Mouse (Mus musculus): Measurements from ENCODE around the gene Aurka. TPM values are rescaled to one million over a fixed set of nuclear protein-coding genes. Genes with fewer than 3 reads are reported as not detected.
A peak's percentile ranks its signal among the peaks of the same experiment; 100 is the strongest.

Aurka gene
- 10 to 100 TPM; 12.2 to 12.8 TPM for total RNA-seq (2021)
- long read RNA-seq, experiment 1, transcript Aurka-203 (9 exons, 1,862 nt) = major isoform, 21 of 30 reads
- long read RNA-seq, experiment 1, partial matches to known transcripts = 2 of 30 reads
- long read RNA-seq, experiment 1, other reads (novel, unspliced or antisense) = 5 of 30 reads
- long read RNA-seq, experiment 2, transcript Aurka-203 (9 exons, 1,862 nt) = major isoform, 21 of 27 reads
- long read RNA-seq, experiment 2, partial matches to known transcripts = 1 of 27 reads
- long read RNA-seq, experiment 2, other reads (novel, unspliced or antisense) = 2 of 27 reads

DNA sequence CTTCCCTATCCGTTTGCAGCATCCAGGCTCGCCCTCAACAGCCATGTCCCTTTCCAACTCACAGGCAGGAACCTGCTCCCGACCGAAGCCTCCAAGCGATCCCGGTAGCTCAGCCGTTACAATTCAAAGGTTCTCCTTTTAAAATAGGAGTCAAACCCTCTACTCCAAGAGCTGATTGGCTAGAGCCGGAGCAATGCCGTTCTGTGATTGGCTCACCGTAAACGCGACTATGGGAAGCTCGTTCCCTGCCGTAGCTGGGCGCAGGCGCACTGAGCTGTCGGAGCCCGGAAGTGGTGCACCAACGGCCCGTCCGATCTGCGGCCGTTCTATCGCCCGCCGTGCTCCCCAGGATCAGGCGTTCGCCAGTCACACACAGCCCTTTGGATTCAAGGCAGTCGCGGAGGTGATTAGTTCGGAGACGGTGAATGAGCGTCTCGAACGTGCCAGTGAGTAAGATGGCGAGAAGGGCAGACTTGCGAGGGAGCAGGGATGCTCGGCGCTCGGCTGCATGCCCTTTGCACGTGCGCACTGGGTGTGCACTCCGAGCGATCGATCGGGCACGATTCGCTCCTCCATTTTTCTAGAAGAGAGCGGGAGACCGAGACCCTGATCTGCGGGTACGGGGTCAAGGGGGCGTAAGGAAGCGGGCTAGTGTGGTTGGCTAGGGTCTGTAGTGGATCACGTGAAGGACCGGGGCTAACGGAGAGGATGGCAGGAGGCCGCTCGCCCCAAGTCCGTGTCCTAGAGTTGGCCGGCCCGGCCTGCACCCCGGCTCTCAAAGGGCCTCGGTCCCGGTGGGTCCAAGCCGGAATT, at the start of gene Aurka, which contains the start of gene Cstf1:
Gene Aurka, minus strand, starts transcription at position 125 of the 813 bp plus-strand sequence.
Gene Cstf1, plus strand, starts transcription at position 271 of the 813 bp plus-strand sequence.
- DNase-seq (ENCODE audit: low spot score in 2 of 2) = peak; percentile 78 to 95

- DNase-seq (ENCODE audit: low spot score in 2 of 2) = no peak
Measured at GRCm38 (mm10) chr2:172418208-172418607, 47.9 kb upstream of the Aurka start.

- no peak for DNase-seq (ENCODE audit: low spot score in 2 of 2)
Measured at GRCm38 (mm10) chr2:172416876-172417275, 46.5 kb upstream of the Aurka start.

GRCm38 (mm10) chr2:172416218-172416617, 45.9 kb upstream of the Aurka start:
- DNase-seq (ENCODE audit: low spot score in 2 of 2) = no peak

- no peak for DNase-seq (ENCODE audit: low spot score in 2 of 2)
Measured at GRCm38 (mm10) chr2:172413894-172414293, 43.6 kb upstream of the Aurka start.

- DNase-seq (ENCODE audit: low spot score in 2 of 2) = no peak
Measured at GRCm38 (mm10) chr2:172413273-172413672, 42.9 kb upstream of the Aurka start.

- peak in 1 of 2 experiments; percentile 39 for DNase-seq (ENCODE audit: low spot score in 2 of 2)
Measured at GRCm38 (mm10) chr2:172412454-172412853, 42.1 kb upstream of the Aurka start.

- peak in 1 of 2 experiments; percentile 26 for DNase-seq (ENCODE audit: low spot score in 2 of 2)
Measured at GRCm38 (mm10) chr2:172411091-172411490, 40.8 kb upstream of the Aurka start.

GRCm38 (mm10) chr2:172410686-172411085, 40.4 kb upstream of the Aurka start:
- DNase-seq (ENCODE audit: low spot score in 2 of 2) = no peak

DNA sequence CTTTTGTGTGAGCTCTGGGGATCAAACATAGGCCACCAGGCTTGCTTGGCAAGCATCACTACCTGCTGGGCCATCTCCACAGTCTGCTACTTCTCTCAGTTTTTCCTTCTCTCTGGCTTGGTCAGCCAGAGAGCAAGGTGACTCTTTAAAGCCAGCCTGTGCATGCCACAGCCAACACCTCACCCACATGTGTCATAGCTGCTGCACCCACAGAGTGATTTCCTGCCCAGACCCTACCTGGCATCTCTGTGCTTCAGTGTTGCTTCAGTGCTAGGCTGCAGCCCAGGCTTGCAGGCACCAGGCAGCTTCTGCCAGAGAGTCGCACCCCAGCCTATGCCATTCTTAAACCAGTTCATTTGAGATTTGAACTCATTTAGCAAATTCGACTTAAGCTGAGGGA, 37.2 kb upstream of the Aurka start:
- no peak for DNase-seq (ENCODE audit: low spot score in 2 of 2)

- DNase-seq (ENCODE audit: low spot score in 2 of 2) = no peak
Measured at GRCm38 (mm10) chr2:172406173-172406572, 35.8 kb upstream of the Aurka start.

DNA sequence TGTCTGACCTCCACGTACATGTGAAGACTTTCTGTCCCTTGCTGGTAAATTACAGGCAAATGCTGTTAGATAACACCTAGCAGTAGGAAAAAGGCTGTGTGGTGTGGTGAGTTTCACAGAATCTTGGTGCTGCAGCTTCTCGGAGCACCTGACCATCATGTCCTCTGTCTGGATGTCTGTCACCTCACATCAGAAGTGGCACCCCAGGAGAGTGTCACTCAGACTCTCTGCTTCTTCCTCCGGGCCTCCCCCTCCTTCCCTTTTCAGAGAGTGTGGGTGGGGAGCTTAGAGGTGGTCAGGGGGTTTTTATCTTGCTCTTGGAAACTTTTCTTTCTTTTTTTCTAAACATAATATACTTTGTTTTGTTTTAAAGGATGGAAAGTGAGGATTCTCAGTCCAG, 34.7 kb upstream of the Aurka start:
- DNase-seq (ENCODE audit: low spot score in 2 of 2) = no peak

DNA sequence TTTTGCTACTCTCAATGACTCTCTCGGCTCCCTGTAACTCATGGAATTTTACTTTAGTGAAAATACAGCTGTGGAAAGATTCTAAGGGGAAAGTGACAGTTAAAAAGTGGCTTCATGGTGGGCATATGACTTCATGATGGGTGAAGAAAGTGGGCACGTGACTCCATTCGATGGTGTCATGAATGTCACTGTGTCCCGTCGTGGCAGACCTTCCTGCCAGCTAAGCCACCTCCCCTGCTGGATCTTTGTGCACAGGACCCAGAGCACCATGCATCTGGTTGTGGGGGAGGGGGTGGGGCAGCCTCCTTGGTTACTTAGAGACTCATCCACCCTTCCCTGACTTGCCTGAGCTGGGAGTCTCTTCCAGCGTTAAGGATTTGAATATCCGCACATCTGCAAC, 33.9 kb upstream of the Aurka start:
- no peak for DNase-seq (ENCODE audit: low spot score in 2 of 2)

DNA sequence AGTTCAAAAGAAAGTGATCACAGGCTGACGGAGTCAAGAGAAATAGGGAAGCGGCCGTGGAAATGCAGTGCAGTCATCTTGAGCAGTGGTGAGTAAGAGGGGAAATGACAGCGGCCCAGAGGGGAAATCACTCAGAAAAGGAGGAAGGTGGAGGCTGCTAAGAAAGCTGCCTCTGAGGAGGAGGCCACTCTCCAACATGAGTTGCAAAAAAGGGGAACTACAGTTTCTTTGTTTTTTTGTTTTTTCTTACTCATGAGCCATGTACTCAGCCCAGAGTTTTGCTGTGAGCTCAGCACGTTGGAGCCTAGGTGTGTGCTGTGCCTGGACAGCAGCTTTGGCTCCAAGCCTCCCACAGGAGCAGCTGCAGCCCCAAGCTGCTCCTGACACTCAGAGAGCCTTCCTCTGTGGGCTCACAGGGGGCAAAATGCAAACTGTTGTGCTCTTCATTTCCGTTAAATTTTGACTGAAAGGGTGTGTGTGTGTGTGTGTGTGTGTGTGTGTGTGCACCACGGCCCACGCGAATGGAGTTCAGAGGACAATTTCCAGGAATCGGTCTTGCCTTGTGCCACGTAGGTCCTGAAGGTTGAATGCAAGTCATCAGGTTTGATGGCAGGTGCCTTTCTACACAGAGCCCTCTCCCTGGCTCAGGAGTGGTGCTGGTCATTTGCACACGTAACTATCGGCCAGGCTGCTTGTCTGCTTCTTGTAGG, 30.9 kb upstream of the Aurka start:
- no peak for DNase-seq (ENCODE audit: low spot score in 2 of 2)

DNA sequence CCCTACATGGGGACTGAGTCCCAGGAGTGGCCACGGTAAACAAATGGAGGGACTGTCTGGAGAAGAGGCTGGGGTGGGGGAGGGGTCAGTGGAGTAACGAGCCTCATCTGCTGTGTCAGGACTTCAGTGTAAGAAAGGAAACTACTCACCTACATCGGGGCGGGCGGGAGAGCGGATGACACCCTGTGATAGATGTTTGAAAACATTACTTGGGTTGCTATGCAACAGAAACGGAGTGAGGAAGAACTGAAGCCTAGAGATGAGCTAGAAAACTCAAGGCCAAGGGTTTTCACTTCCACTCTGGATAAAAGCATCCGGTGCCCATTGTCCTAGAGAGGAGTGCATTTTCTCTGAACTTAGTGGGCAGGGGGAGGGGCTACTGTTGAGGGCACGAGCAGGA, 29.6 kb upstream of the Aurka start:
- DNase-seq (ENCODE audit: low spot score in 2 of 2) = no peak

DNA sequence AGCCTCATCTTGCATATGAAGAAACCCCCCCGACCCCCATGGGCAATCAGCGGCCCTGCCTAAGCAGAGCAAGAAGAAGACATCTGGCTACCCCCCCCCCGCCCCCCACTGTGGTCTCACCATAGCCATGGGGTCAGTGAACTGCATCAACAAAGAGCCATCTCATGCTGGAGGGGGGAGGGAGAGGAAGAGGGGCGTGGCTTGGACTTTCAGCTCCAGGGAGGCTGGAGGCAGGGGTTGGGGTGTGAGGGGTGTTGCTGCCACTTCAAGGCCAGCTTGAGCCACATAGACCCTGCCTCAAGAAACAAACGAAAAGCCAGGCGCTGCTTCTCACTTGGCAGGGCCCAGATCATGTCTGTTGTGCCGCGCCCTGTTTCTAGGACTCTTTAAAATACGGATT, 25.6 kb upstream of the Aurka start:
- DNase-seq (ENCODE audit: low spot score in 2 of 2) = no peak

DNA sequence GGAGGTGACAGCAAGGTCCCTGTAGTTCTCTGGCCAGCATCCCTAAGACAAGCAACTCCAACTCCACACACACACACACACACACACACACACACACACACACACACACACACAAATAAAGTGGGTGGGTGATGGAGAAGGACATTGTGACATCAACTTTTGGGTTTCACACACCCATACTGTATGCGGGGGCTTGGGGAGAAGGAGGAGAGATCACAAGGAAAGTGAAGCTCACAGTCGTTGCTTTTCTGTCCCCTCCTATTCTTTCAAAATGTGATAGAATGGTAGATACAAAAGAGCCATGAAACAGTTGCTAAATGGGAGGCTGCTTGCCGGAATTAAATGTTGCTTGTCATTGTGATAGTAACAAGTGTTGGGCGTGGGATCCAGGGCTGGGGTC, 24.3 kb upstream of the Aurka start:
- no peak for DNase-seq (ENCODE audit: low spot score in 2 of 2)

GRCm38 (mm10) chr2:172394052-172394392, 23.7 kb upstream of the Aurka start:
- DNase-seq (ENCODE audit: low spot score in 2 of 2) = no peak

DNA sequence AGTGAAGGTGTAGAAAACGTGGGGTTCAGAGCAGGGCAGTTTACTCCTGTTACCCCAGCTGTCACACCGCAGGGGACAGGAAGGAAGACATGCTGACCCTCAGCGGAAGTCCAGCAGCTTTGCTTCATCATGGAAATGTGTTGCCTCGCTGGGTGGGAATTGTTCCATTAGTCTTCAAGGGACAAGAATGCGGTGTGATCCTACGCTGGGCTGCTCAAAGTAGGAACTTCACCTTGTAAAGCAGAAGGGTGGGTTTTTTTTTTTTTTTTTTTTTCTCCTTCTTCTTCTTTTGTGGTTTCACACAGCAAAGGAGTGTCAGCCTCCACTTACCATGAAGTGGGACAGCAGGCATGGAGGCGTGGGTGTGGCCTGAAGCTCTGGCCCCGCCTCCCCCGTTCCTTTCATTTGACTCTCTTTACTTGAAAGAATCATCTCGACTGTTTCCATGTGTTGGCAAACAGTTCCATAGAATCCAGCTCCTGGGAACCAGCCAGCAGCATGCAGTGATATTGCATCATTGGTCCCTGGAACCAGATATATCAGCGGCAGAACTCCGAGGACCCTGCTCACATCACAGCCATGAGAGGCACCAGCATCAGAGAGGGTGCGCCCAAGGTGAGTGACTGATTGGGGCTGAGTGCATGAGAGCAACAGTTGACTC, 23.2 kb upstream of the Aurka start, which contains the start of gene Cass4:
Gene Cass4, plus strand, starts transcription at position 404 of the 661 bp plus-strand sequence.
- no peak for DNase-seq (ENCODE audit: low spot score in 2 of 2)

GRCm38 (mm10) chr2:172392041-172392521, 21.7 kb upstream of the Aurka start:
- DNase-seq (ENCODE audit: low spot score in 2 of 2) = no peak

DNA sequence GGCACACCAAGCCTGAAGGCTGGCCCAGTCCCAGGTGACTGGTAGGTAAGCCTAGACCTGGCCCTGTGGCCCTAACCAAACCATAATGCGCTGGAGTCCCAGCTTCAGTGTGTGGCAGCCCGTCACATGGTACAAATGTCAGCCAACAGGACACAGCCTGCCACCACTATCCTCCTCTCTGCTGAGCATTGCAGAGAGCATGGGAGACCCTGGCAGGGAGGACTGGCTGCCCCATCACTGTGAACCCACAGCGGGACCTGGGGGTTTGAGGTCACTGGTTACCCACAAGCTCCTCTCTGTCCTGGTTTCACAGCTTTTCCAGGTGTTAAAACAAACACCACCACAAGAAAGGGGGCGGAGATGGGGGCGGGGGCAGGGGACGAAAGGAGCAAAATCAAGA, 20.0 kb upstream of the Aurka start:
- DNase-seq (ENCODE audit: low spot score in 2 of 2) = no peak

Data from gastrocnemius, postnatal 4 days (tissue).